Mouse (Mus musculus): ENCODE results near the gene AI464131. TPM values are rescaled to one million over a fixed set of nuclear protein-coding genes. Genes with fewer than 3 reads are reported as not detected.
"Not testable (repeated sequence)": the region's sequence is repeated elsewhere in the genome, so short reads cannot be mapped to it uniquely, and the experiment has no call there.

Gene AI464131
- total and polyA plus RNA-seq, 2 experiments from 2014 or later = 8.2 to 16.0 TPM

- no peaks in the 10 kb centered on the region for H3K36me3 ChIP-seq (ENCODE audit: insufficient read depth)
- DNase-seq = peak; percentile 81
Measured at GRCm38 (mm10) chr4:41468396-41469080, 34.3 kb downstream of the AI464131 start.

GRCm38 (mm10) chr4:41465287-41465665 lies 37.6 kb downstream of the AI464131 start:
- Histone ChIP-seq H3K9ac (peak overlapping the region; percentile 62), H3K27me3 (ENCODE audit: insufficient read depth, low read length) (no peaks in the 10 kb centered on the region), H3K4me3 (ENCODE audit: low read depth, low read length) (peak overlapping the region; percentile 67), H3K4me1 (ENCODE audit: insufficient read depth) (peaks cover 9% of the 10 kb centered on the region; the same call in 1 of the 2 replicates), H3K4me2 (ENCODE audit: low read depth) (peak overlapping the region; percentile 54), H3K27ac (ENCODE audit: low read depth, low read length) (no peak overlapping the region), H3K9me3 (ENCODE audit: low read length) (no peaks in the 10 kb centered on the region), H3K36me3 (ENCODE audit: insufficient read depth) (no peaks in the 10 kb centered on the region)
- DNase-seq = no peak
- peak; percentile 41 for TF ChIP-seq CTCF (IDR thresholded peaks at IDR 0.05; ENCODE audit: low read depth)
- 3% methylated on average over 17 of the region's 17 CpGs for WGBS
- ATAC-seq = peak; percentile 27

More at GRCm38 (mm10) chr4:41468396-41469080, 34.3 kb downstream of the AI464131 start:
- Histone ChIP-seq H3K27me3 (ENCODE audit: insufficient read depth, low read length) (no peaks in the 10 kb centered on the region), H3K9me3 (ENCODE audit: low read length) (no peaks in the 10 kb centered on the region), H3K9ac (no peak overlapping the region), H3K4me2 (ENCODE audit: low read depth) (no peak overlapping the region), H3K27ac (ENCODE audit: low read depth, low read length) (no peak overlapping the region), H3K4me3 (ENCODE audit: low read depth, low read length) (no peak overlapping the region), H3K4me1 (ENCODE audit: insufficient read depth) (peaks cover 14% of the 10 kb centered on the region; the same call in 1 of the 2 replicates)
- no peak for ATAC-seq
- 50% methylated on average over 17 of the region's 17 CpGs for WGBS
- TF ChIP-seq CTCF (IDR thresholded peaks at IDR 0.05; ENCODE audit: low read depth) = peak; percentile 79

DNA sequence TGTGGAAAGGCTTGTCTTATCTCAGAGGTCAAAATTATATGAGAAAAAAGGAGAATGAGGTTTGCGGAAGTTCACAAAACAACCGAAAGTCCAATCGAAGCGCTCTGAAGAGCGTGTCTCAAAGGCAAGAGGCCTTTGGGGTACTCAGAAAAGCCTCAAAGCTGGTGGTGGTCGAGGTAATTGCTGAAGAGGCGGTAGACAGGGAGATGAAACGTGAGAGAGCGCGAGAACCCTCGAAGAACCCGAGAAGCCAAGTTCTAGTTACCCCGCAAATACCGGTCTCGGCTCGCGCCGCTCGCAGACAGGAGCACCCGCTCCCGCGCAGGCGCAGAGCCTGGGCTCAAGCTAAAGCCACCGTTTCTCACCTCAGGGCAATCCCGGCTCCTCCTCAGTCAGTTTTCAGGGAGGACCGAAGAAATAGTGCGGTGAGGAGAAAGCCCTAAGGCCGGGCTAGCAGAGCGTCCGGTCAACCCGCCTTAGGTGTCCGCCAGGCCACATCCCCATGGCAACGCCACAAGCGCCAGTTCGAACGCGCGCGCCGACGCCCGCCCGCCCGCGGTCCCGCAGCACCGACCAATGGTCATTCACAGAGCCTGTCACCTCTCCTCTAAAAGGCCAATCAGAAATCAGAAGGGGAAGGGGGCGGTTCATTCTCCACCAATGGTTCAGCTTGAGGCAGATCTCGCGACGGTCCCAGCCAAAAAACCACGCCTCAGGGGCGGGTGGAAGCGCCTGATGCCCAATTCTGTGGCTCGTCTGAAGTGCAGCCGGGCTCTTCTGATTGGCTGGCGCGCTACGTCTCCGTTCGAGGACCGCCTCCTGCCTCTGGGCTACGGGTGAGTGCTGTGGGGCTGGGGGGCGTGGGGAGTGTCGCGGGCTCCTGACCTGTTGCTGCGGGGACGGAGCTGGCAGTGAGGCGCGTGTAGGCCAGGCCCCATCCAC lies 38.3 kb downstream of the AI464131 start, which contains the start of the genes Kif24 and Nudt2:
Kif24 (minus strand) TSS at position 543 of the 942 bp plus-strand sequence.
Nudt2 (plus strand) TSS at position 807 of the 942 bp plus-strand sequence.
- no peak for TF ChIP-seq CTCF (IDR thresholded peaks at IDR 0.05; ENCODE audit: low read depth)
- peak within 1 kb of the TSS; percentile 62 for H3K9ac ChIP-seq
- DNase-seq = peak; percentile 100
- no peaks in the 10 kb centered on the region for H3K9me3 ChIP-seq (ENCODE audit: low read length)
- H3K4me3 ChIP-seq (ENCODE audit: low read depth, low read length) = peak within 1 kb of the TSS; percentile 67
- peak; percentile 98 for ATAC-seq
- H3K4me2 ChIP-seq (ENCODE audit: low read depth) = peak within 1 kb of the TSS; percentile 67
- no peaks in the 10 kb centered on the region for H3K27me3 ChIP-seq (ENCODE audit: insufficient read depth, low read length)
- peaks cover 5% of the 10 kb centered on the region; the same call in 1 of the 2 replicates for H3K4me1 ChIP-seq (ENCODE audit: insufficient read depth)
- WGBS = under 1% methylated on average over 70 of the region's 70 CpGs
- H3K36me3 ChIP-seq (ENCODE audit: insufficient read depth) = no peaks in the 10 kb centered on the region
- H3K27ac ChIP-seq (ENCODE audit: low read depth, low read length) = peak within 1 kb of the TSS; percentile 30; the same call in 1 of the 2 replicates

DNA sequence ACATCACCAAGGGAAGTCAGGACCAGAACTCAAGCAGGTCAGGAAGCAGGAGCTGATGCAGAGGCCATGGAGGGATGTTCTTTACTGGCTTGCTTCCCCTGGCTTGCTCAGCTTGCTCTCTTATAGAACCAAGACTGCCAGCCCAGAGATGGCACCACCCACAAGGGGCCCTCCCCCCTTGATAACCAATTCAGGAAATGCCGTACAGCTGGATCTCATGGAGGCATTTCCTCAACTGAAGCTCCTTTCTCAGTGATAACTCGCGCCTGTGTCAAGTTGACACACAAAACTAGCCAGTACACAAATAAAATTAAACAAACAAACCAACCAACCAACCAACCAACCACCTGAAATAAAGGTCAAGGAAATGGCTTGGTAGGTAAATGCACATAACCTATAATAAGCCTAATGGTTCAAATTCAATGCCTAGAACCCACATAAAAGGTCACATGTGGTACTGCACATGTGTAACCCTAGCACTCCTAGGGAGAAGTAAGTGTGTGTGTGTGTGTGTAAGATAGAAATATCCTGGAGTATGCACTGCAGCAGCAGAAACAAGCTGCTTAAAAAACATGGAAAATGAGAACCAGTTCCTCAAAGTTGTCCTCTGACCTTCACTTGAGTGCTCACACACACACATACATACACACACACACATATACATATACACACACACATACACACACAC lies 39.7 kb downstream of the AI464131 start:
- 79% methylated on average over 3 of the region's 3 CpGs for WGBS
- Histone ChIP-seq H3K4me2 (ENCODE audit: low read depth) (peak overlapping the region; percentile 67; the same call in 1 of the 2 replicates), H3K4me3 (ENCODE audit: low read depth, low read length) (peak overlapping the region; percentile 67; the same call in 1 of the 2 replicates)

DNA sequence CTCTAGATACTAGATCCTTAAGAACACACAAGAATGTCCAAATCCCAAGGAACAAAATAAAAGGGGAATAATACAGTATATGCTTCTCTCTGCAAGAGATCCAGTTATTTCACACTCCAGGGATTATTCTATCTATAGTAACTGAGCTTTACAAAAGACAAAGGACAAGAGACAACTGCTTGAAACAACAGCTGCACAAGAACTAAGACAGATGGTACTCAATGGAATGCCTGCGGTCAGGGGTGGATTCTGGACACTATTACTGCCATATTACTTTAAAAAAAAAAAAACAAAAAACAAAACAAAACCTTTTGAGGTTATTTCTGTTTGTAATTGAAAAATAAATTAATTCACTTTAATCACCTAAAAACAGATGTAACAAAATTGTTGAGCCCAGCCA lies 42.2 kb downstream of the AI464131 start:
- Histone ChIP-seq H3K27me3 (ENCODE audit: insufficient read depth, low read length) (no peaks in the 10 kb centered on the region), H3K4me1 (ENCODE audit: insufficient read depth) (peaks cover 5% of the 10 kb centered on the region; the same call in 1 of the 2 replicates), H3K9me3 (ENCODE audit: low read length) (no peaks in the 10 kb centered on the region), H3K4me2 (ENCODE audit: low read depth) (no peak overlapping the region), H3K27ac (ENCODE audit: low read depth, low read length) (no peak overlapping the region), H3K9ac (no peak overlapping the region), H3K36me3 (ENCODE audit: insufficient read depth) (no peaks in the 10 kb centered on the region), H3K4me3 (ENCODE audit: low read depth, low read length) (no peak overlapping the region)
- 93% methylated on average over 1 of the region's 1 CpGs for WGBS
- no peak for TF ChIP-seq CTCF (IDR thresholded peaks at IDR 0.05; ENCODE audit: low read depth)
- no peak for ATAC-seq
- DNase-seq = no peak

More for the DNA sequence above, 39.7 kb downstream of the AI464131 start:
- H3K9ac ChIP-seq; H3K27me3 ChIP-seq (ENCODE audit: insufficient read depth, low read length); H3K36me3 ChIP-seq (ENCODE audit: insufficient read depth); H3K9me3 ChIP-seq (ENCODE audit: low read length); ATAC-seq; H3K4me1 ChIP-seq (ENCODE audit: insufficient read depth); DNase-seq; H3K27ac ChIP-seq (ENCODE audit: low read depth, low read length): not testable (repeated sequence)

- H3K36me3 ChIP-seq (ENCODE audit: insufficient read depth) = no peaks in the 10 kb centered on the region
Measured at GRCm38 (mm10) chr4:41447595-41447994, 55.3 kb downstream of the AI464131 start.

More at GRCm38 (mm10) chr4:41447595-41447994, 55.3 kb downstream of the AI464131 start:
- Histone ChIP-seq H3K4me3 (ENCODE audit: low read depth, low read length) (no peak overlapping the region), H3K9ac (no peak overlapping the region), H3K27me3 (ENCODE audit: insufficient read depth, low read length) (no peaks in the 10 kb centered on the region), H3K27ac (ENCODE audit: low read depth, low read length) (no peak overlapping the region), H3K9me3 (ENCODE audit: low read length) (no peaks in the 10 kb centered on the region), H3K4me1 (ENCODE audit: insufficient read depth) (no peaks in the 10 kb centered on the region), H3K4me2 (ENCODE audit: low read depth) (no peak overlapping the region)
- no peak for ATAC-seq
- no peak for DNase-seq
- TF ChIP-seq CTCF (IDR thresholded peaks at IDR 0.05; ENCODE audit: low read depth) = no peak
- 94% methylated on average over 3 of the region's 3 CpGs for WGBS

Other genes starting within 250 kb of the AI464131 start
- gene Ubap2, start 227.9 kb downstream of the AI464131 start, total RNA-seq (2014; rRNA removed) = 15.3 and 16.1 TPM in 2 replicates
- 29.3 and 37.3 TPM in 2 replicates for gene Ubap2, start 227.9 kb downstream of the AI464131 start, polyA plus RNA-seq (2015; fragmentation: Nextera tagmentation; extraction: Ambion mirVana)
- gene Dcaf12, start 188.2 kb downstream of the AI464131 start, total RNA-seq (2014; rRNA removed) = 60.7 and 63.3 TPM in 2 replicates
- 49.9 and 57.3 TPM in 2 replicates for gene Dcaf12, start 188.2 kb downstream of the AI464131 start, polyA plus RNA-seq (2015; fragmentation: Nextera tagmentation; extraction: Ambion mirVana)
- gene Ubap1, start 154.1 kb downstream of the AI464131 start, total RNA-seq (2014; rRNA removed) = 38.2 and 50.3 TPM in 2 replicates
- gene Ubap1, start 154.1 kb downstream of the AI464131 start, polyA plus RNA-seq (2015; fragmentation: Nextera tagmentation; extraction: Ambion mirVana) = 52.7 and 59.3 TPM in 2 replicates
- 2.2 and 4.2 TPM in 2 replicates for gene Kif24, start 38.2 kb downstream of the AI464131 start, total RNA-seq (2014; rRNA removed)
- 0.78 and 1.8 TPM in 2 replicates for gene Kif24, start 38.2 kb downstream of the AI464131 start, polyA plus RNA-seq (2015; fragmentation: Nextera tagmentation; extraction: Ambion mirVana)
- 56.0 and 80.3 TPM in 2 replicates for gene Nudt2, start 37.9 kb downstream of the AI464131 start, total RNA-seq (2014; rRNA removed)
- gene Nudt2, start 37.9 kb downstream of the AI464131 start, polyA plus RNA-seq (2015; fragmentation: Nextera tagmentation; extraction: Ambion mirVana) = 95.5 and 101 TPM in 2 replicates
- gene 1110017D15Rik, start 14.3 kb upstream of the AI464131 start, total RNA-seq (2014; rRNA removed) = 11.8 and 15.6 TPM in 2 replicates
- gene 1110017D15Rik, start 14.3 kb upstream of the AI464131 start, polyA plus RNA-seq (2015; fragmentation: Nextera tagmentation; extraction: Ambion mirVana) = 21.1 and 21.7 TPM in 2 replicates
- 76.6 and 95.8 TPM in 2 replicates for gene Fam219a, start 66.5 kb upstream of the AI464131 start, total RNA-seq (2014; rRNA removed)
- 13.8 and 18.6 TPM in 2 replicates for gene Fam219a, start 66.5 kb upstream of the AI464131 start, polyA plus RNA-seq (2015; fragmentation: Nextera tagmentation; extraction: Ambion mirVana)
- 2.2 and 4.9 TPM in 2 replicates for gene Dnaic1, start 66.7 kb upstream of the AI464131 start, total RNA-seq (2014; rRNA removed)
- 2.7 and 2.8 TPM in 2 replicates for gene Dnaic1, start 66.7 kb upstream of the AI464131 start, polyA plus RNA-seq (2015; fragmentation: Nextera tagmentation; extraction: Ambion mirVana)
- 106 and 130 TPM in 2 replicates for gene Enho, start 137.2 kb upstream of the AI464131 start, total RNA-seq (2014; rRNA removed)
- gene Enho, start 137.2 kb upstream of the AI464131 start, polyA plus RNA-seq (2015; fragmentation: Nextera tagmentation; extraction: Ambion mirVana) = 117 and 122 TPM in 2 replicates
- gene Cntfr, start 194.0 kb upstream of the AI464131 start, total RNA-seq (2014; rRNA removed) = 24.7 and 25.9 TPM in 2 replicates
- gene Cntfr, start 194.0 kb upstream of the AI464131 start, polyA plus RNA-seq (2015; fragmentation: Nextera tagmentation; extraction: Ambion mirVana) = 13.6 and 14.2 TPM in 2 replicates
- 16.8 and 17.2 TPM in 2 replicates for gene Il11ra1, start 196.9 kb upstream of the AI464131 start, total RNA-seq (2014; rRNA removed)
- gene Il11ra1, start 196.9 kb upstream of the AI464131 start, polyA plus RNA-seq (2015; fragmentation: Nextera tagmentation; extraction: Ambion mirVana) = 29.1 and 31.2 TPM in 2 replicates
- gene Rpp25l, start 210.5 kb upstream of the AI464131 start, total RNA-seq (2014; rRNA removed) = 36.3 and 44.4 TPM in 2 replicates
- gene Rpp25l, start 210.5 kb upstream of the AI464131 start, polyA plus RNA-seq (2015; fragmentation: Nextera tagmentation; extraction: Ambion mirVana) = 43.0 and 52.0 TPM in 2 replicates
- 184 and 251 TPM in 2 replicates for gene Dctn3, start 220.1 kb upstream of the AI464131 start, total RNA-seq (2014; rRNA removed)
- gene Dctn3, start 220.1 kb upstream of the AI464131 start, polyA plus RNA-seq (2015; fragmentation: Nextera tagmentation; extraction: Ambion mirVana) = 378 and 438 TPM in 2 replicates
- not detected in 2 replicates for gene Arid3c, start 228.1 kb upstream of the AI464131 start, total RNA-seq (2014; rRNA removed)
- gene Arid3c, start 228.1 kb upstream of the AI464131 start, polyA plus RNA-seq (2015; fragmentation: Nextera tagmentation; extraction: Ambion mirVana) = 0.14 and 0.15 TPM in 2 replicates